Mouse (Mus musculus): ENCODE data around the gene Olfr668.
"Not testable (repeated sequence)": the region's sequence is repeated elsewhere in the genome, so short reads cannot be mapped to it uniquely, and the experiment has no call there.

Olfr668 gene

DNA sequence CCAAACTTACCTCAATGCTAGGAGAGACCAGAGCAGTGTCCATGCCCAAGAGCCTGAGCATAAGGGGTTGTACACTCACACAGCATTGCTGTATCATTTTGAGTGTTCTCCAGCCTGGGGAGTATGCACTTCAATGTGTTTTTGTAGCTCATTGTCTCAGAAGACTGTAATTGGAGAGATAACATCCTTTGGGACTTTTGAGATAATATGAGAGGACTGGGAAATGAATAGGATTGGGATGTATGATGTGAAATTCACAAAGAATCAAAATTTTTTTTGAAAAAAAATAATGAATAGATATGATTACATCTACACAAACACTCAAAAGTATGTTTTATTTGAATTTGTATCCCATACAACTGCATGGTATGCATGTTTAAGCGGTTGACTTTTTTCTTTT, at the start of gene Olfr668:
Gene Olfr668, minus strand, starts transcription at position 101 of the 400 bp plus-strand sequence.
- no peak for DNase-seq (ENCODE audit: low spot score)

DNA sequence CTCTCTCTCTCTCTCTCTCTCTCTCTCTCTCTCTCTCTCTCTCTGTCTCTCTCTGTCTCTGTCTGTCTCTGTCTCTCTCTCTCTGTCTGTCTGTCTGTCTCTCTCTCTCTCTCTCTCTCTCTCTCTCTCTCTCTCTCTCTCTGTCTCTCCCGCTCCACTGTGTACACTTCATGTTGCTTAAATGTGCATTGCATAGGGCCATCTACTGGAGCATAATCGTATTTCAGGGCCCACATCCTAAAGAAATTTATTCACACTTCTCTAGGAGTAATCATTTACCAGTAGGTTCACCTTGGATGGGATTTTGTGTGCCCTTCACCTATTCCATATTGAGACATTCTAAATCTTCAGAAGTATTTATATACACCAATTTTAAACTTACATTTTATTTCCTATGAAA, 44.6 kb upstream of the Olfr668 start:
- DNase-seq (ENCODE audit: low spot score): not testable (repeated sequence)

DNA sequence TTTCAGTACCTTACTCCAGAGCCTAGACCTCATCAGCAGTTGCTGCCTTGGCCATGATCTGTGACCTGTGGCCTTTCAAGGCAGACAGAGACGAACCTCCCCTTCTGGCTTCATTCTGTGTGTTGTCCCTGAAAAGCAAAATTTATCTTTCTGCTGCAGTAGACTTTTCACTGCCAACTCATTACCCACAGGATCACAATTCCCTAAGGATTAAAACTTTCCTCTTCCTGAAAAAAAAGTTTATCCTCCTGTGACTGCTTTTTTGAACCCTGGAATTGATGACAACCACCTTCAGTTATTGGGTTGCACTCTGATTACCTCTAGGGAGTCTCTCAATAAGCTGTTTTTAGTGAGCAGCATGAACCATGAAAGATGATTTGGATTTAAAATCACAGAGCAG, 34.7 kb upstream of the Olfr668 start, which contains the start of gene Olfr670:
Gene Olfr670, minus strand, starts transcription at position 101 of the 400 bp plus-strand sequence.
- DNase-seq (ENCODE audit: low spot score): no peak

DNA sequence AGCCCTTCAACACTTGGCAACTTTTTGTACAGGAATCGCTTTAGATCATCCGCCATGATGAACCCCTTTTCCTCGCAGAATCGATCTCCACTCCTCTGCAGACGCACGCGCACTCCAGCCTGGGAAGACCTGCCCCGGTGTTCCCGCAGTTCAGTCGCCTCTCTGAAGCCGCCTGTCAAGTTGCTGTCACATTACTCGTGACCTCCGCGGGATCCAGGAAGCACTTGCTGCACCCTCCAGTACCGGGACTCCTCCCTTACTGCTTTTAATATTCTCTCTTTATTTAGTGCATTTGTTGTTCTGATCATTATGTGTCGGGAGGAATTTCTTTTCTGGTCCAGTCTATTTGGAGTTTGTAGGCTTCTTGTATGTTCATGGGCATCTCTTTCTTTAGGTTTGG, 22.4 kb upstream of the Olfr668 start:
- DNase-seq (ENCODE audit: low spot score): not testable (repeated sequence)

DNA sequence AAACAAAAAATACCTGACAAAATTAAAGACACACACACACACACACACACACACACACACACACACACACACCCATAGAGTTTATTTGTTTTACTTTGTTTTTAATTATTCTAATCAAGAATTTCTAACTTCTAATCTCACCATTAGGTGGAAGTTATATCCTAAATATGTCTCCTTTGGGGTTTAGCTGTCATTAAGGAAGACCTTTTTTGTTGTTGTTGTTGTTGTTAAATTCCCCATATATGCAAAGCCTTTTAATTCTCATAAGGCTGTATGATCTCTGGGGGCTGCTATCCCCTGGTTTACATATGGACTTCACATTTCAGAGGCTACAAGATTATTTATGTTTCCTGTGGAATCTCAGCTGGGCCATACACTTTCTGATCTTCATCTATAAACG, 6.1 kb upstream of the Olfr668 start, which contains the start of gene Olfr669:
Gene Olfr669, plus strand, starts transcription at position 301 of the 400 bp plus-strand sequence.
- no peak for DNase-seq (ENCODE audit: low spot score)

DNA sequence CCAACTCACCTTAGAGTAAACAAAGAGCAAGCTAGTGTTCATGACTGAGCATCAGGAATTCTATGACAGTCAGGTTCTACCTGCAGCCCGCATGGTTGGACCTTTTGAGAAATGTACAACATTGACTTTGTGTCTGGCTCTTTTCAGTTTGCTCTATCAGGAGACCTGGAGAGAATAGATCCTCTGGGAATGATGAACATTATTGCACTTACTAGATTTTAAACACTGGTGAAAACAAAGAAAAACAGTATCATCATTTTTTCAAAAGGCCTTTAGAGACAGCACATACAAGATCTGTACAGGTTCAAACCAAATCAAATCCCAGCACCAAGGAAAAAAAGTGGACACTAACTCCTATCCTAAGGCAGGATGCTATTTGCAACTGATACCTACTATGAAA, 6.5 kb downstream of the Olfr668 start, which contains the start of gene Olfr667:
Gene Olfr667, minus strand, starts transcription at position 101 of the 400 bp plus-strand sequence.
- no peak for DNase-seq (ENCODE audit: low spot score)

DNA sequence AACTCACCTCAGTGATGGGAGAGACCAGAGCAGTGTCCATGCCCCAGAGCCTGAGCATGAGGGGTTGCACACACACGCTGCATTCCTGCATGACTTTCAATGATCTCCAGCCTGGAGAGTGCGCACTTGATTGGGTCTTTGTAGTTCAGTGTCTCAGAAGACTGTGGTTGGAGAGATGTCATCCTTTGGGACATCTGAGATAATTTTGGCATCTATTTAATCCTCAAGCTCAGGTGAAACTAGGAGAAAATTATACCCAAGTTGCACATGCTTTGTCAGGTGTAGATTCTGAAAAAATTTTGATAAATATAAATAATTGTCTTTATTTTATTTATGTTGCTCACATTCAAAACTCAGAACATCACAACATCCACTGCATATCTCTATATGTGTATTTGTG, 32.0 kb downstream of the Olfr668 start, which contains the start of gene Olfr666:
Gene Olfr666, minus strand, starts transcription at position 101 of the 400 bp plus-strand sequence.
- no peak for DNase-seq (ENCODE audit: low spot score)

DNA sequence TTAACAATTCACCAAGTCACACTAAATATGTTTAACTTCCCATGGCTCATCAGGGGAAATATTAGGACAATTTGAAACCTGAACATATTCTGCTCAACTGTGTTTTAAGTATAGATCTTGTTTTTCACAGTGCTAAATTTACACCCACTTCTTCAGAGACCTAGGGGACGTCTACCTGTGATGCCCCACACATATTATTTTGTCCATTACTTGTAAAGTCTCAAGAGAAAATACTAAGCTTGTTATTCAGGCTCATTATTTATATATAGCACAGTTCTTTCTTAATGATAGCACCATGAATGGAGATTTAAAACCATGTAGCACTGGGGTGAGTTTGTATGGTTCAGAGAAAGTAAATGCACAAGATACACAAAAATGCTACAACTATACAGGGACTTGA, 50.1 kb downstream of the Olfr668 start, which contains the start of gene Olfr665:
Gene Olfr665, plus strand, starts transcription at position 301 of the 400 bp plus-strand sequence.
- no peak for DNase-seq (ENCODE audit: low spot score)
